Mouse (Mus musculus): Measurements from ENCODE around the gene Il4. TPM values are rescaled to one million over a fixed set of nuclear protein-coding genes. Genes with fewer than 3 reads are reported as not detected.

The Il4 gene
- polyA plus RNA-seq, 1 experiment: 0.81 TPM

- peak; percentile 61 for TF ChIP-seq GATA1 (IDR thresholded peaks at IDR 0.05; ENCODE audit: low read length)
Observed at GRCm38 (mm10) chr11:53609231-53609630, 9.2 kb downstream of the Il4 start.

DNA sequence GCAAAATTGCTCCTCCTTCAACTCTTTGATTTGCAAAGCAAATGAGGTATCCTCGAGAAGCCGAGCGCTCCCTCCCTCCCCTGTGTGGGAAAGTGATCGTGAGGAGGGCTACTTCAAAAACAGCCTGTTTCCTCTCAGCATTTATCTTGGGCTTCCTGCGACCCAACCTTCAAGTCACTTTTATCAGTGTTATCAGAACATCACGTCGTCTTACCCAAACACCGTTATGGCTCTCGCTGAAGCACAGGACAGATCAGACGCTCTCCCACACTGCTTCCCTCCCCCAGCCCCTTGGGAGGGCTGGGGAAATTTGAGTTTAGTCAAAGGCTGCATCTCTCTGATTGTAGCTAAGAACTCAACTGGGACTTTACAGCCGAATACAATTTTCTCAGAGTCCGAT, 12.9 kb downstream of the Il4 start:
- peak; percentile 64 for TF ChIP-seq GATA1 (IDR thresholded peaks at IDR 0.05; ENCODE audit: low read length)

GRCm38 (mm10) chr11:53604983-53605382, 13.5 kb downstream of the Il4 start:
- no peak for TF ChIP-seq GATA1 (IDR thresholded peaks at IDR 0.05; ENCODE audit: low read length)

DNA sequence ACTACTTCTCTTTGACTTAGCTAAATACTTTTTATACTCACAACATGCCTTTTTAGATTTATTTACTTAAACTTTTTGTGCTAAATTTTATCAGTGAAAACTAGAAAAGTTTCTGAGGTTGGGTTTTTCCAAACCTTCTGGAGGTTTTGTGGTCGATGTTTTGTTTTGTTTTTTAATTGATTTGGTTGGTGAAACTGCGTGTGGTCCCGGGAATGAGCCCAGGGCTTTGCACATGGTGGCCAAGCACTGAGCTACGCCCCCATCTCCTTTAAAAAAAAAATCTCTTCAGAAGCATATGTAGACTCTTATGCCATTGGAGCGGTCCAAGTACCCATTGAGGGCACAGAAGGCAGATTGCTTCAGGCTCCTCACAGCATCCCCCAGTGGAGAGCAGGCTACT, 27.4 kb downstream of the Il4 start:
- TF ChIP-seq GATA1 (IDR thresholded peaks at IDR 0.05; ENCODE audit: low read length): no peak

DNA sequence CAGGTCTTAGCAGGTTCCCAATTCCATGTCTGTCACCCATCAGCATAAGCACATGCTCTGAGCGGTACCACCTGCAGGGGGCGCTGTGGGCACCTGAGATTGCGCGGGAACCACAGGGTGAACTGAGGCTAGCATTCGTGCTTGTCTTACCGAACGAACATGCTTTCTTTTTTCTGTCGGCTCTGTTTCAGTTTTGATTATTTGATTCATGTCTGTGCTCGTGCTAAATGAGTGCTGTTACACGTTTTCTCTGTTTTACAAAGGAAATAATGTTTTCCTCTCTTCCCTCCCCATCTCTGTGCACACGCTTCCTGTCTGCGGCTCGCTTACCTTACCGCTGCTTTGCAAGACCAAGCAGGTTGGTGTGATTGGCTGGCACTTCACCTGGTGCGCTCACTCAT, 28.1 kb downstream of the Il4 start:
- TF ChIP-seq GATA1 (IDR thresholded peaks at IDR 0.05; ENCODE audit: low read length): no peak

DNA sequence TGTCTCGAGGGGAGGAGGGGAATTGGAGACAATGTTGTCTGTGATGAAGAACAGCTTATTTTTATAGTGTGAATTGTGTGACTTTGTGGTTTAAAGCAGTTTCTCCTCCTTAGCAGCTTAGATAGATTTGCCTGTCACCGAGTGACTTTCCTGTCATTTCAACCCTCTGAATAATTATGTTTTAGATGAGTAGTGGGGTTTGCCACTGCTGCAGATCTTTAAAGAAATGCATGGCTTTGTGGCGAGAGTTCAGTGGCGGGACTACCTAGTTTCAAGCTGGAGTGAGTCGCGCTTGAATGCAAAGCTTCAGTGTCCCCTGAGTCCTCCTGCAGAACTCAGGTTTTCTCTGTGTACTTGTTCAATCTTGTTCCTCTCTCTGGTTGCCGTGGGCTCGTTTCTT, 30.2 kb downstream of the Il4 start:
- TF ChIP-seq GATA1 (IDR thresholded peaks at IDR 0.05; ENCODE audit: low read length): no peak

DNA sequence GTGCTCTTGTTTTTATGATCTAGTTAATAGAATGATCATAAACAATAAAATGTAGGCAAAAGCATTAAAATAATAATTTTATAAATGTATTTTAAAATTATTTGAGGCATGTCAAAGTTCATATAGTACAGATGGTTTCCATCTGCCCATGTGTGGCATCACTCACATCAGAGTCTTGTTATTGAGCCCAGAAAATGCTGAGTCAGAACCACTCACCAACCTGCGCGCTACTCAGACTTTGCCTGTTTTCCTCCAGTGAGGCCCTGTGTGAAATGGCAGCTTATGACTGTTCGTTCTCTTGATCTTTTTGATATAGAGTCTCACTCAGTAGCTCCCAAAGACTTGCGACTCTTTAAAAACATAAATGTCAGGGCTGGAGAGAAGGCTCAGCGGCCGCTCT, 33.0 kb downstream of the Il4 start:
- TF ChIP-seq GATA1 (IDR thresholded peaks at IDR 0.05; ENCODE audit: low read length): no peak

GRCm38 (mm10) chr11:53584849-53585248, 33.6 kb downstream of the Il4 start:
- TF ChIP-seq GATA1 (IDR thresholded peaks at IDR 0.05; ENCODE audit: low read length): no peak

- TF ChIP-seq GATA1 (IDR thresholded peaks at IDR 0.05; ENCODE audit: low read length): no peak
Observed at GRCm38 (mm10) chr11:53583151-53583550, 35.3 kb downstream of the Il4 start.

- TF ChIP-seq GATA1 (IDR thresholded peaks at IDR 0.05; ENCODE audit: low read length): no peak
Observed at GRCm38 (mm10) chr11:53580562-53580961, 37.9 kb downstream of the Il4 start.

- TF ChIP-seq GATA1 (IDR thresholded peaks at IDR 0.05; ENCODE audit: low read length): no peak
Observed at GRCm38 (mm10) chr11:53567224-53568014, 51.0 kb downstream of the Il4 start, which contains the start of gene Kif3a. Gene Kif3a, plus strand, starts transcription at chr11:53567379.

DNA sequence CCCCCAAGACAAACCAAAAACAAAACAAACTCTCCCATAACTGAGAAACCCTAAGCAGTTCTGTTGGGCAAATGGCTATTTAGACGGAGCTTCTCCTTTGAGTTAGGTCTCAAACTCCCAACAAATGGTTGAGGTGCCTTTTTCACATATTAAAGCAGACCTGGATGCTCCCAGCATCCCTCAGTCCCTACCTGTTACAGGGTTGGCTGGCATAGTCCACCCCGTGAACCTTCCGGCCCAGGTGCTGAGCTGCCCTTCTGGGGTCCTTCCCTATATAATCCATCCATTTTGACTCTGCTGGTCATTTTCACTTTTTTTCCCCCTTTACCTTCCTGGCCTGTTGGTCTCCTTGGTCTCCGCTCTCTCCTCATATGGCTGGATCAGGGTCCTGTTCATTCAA, 51.8 kb downstream of the Il4 start:
- no peak for TF ChIP-seq GATA1 (IDR thresholded peaks at IDR 0.05; ENCODE audit: low read length)

DNA sequence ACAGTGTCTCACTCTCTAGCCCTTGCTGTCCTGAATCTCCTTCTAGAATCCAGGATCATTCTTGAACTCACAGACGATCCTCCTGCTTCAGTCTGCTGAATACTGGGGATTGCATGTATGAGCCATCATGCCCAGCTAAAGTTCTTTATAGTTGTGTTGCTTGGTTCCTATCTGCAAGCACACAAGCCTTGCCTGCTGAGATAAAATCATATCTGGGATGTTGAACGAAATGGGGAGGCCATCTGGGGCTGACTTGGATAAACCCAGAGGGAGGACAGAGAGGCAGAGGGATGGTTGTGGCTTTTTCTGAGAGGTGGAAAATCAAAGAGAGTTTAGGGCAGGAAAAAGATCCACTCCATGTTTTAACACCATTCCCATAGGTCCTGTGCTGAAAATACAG, 56.5 kb downstream of the Il4 start:
- TF ChIP-seq GATA1 (IDR thresholded peaks at IDR 0.05; ENCODE audit: low read length): peak; percentile 55

Other genes with a start within 250 kb of the Il4 start
- not detected in 2 replicates for gene Leap2, start 195.5 kb downstream of the Il4 start, polyA plus RNA-seq (2012)
- gene Uqcrq, start 187.8 kb downstream of the Il4 start, polyA plus RNA-seq (2012): 217 and 299 TPM in 2 replicates
- gene Gdf9, start 187.6 kb downstream of the Il4 start, polyA plus RNA-seq (2012): 0.14 and 0.24 TPM in 2 replicates
- not detected in 2 replicates for gene Gm10447, start 161.6 kb downstream of the Il4 start, polyA plus RNA-seq (2012)
- gene Shroom1, start 161.5 kb downstream of the Il4 start, polyA plus RNA-seq (2012): not detected in 2 replicates
- not detected in 2 replicates for gene Gm9837, start 148.2 kb downstream of the Il4 start, polyA plus RNA-seq (2012)
- 0.15 and 0.50 TPM in 2 replicates for gene Gm9945, start 138.5 kb downstream of the Il4 start, polyA plus RNA-seq (2012)
- 12.6 and 15.6 TPM in 2 replicates for gene Sowaha, start 138.4 kb downstream of the Il4 start, polyA plus RNA-seq (2012)
- 208 and 239 TPM in 2 replicates for gene Sept8, start 99.4 kb downstream of the Il4 start, polyA plus RNA-seq (2012)
- 6.9 and 7.2 TPM in 2 replicates for gene Kif3a, start 51.3 kb downstream of the Il4 start, polyA plus RNA-seq (2012)
- not detected in 2 replicates for gene Il13, start 16.0 kb upstream of the Il4 start, polyA plus RNA-seq (2012)
- gene Rad50, start 88.7 kb upstream of the Il4 start, polyA plus RNA-seq (2012): 16.0 and 16.3 TPM in 2 replicates
- not detected in 2 replicates for gene Il5, start 102.1 kb upstream of the Il4 start, polyA plus RNA-seq (2012)
- gene Irf1, start 151.3 kb upstream of the Il4 start, polyA plus RNA-seq (2012): 0.25 and 0.32 TPM in 2 replicates
- gene Gm17334, start 154.5 kb upstream of the Il4 start, polyA plus RNA-seq (2012): not detected in 2 replicates
- not detected in 2 replicates for gene Gm12216, start 240.6 kb upstream of the Il4 start, polyA plus RNA-seq (2012)

Measured in G1E-ER4 (cell line).